In genomic region chr9:124311502-124311901, GRCm38 (mm10) we compare ENCODE assay signal across 8 mouse cellular contexts. TPM values are rescaled to one million over a fixed set of nuclear protein-coding genes. Genes with fewer than 3 reads are reported as not detected.
A peak's percentile ranks its signal among the peaks of the same experiment; 100 is the strongest.
DNase-seq lines count a peak whose midpoint lies in the region; ATAC-seq lines count a peak whose summit lies in the region.

No protein-coding gene starts in this region.

- no peak for ATAC-seq in heart, embryonic 14.5 days (ENCODE audit: insufficient number of reproducible peaks, insufficient read depth, low FRiP score, low read depth)
- ATAC-seq in hindbrain, embryonic 14.5 days (ENCODE audit: low FRiP score), result no peak
- peak; percentile 19; the same call in 1 of the 2 replicates for ATAC-seq in midbrain, embryonic 13.5 days

- H3K27ac ChIP-seq in heart, embryonic 14.5 days (replicated peaks in 1 of 2; ENCODE audit: control insufficient read depth in 1 of 2, insufficient read depth in 1 of 2, low read depth in 2 of 2, low read length in 2 of 2), result peak overlapping the region in 1 of 2 experiments; percentile 95; a peak in 2 of 4 replicates
- H3K27ac ChIP-seq in embryonic facial prominence, embryonic 10.5 days (replicated peaks), result peak overlapping the region; percentile 90; the same call in 1 of the 2 replicates
- H3K27ac ChIP-seq in hindbrain, embryonic 14.5 days, result peak overlapping the region; percentile 88; the same call in 1 of the 2 replicates
- peak overlapping the region; percentile 14; the same call in 1 of the 2 replicates for H3K27ac ChIP-seq in midbrain, embryonic 13.5 days

- no peaks in the 10 kb centered on the region for H3K36me3 ChIP-seq in heart, embryonic 14.5 days (ENCODE audit: control insufficient read depth, insufficient read depth, low read length)
- H3K36me3 ChIP-seq in embryonic facial prominence, embryonic 10.5 days (replicated peaks), result no peaks in the 10 kb centered on the region
- no peaks in the 10 kb centered on the region for H3K36me3 ChIP-seq in hindbrain, embryonic 14.5 days (replicated peaks; ENCODE audit: control insufficient read depth, insufficient read depth)
- no peaks in the 10 kb centered on the region for H3K36me3 ChIP-seq in midbrain, embryonic 13.5 days

- H3K9me3 ChIP-seq in heart, embryonic 14.5 days (ENCODE audit: control insufficient read depth, low read length), result no peaks in the 10 kb centered on the region
- H3K9me3 ChIP-seq in embryonic facial prominence, embryonic 10.5 days, result no peaks in the 10 kb centered on the region
- H3K9me3 ChIP-seq in hindbrain, embryonic 14.5 days (ENCODE audit: control insufficient read depth, low read length), result no peaks in the 10 kb centered on the region
- no peaks in the 10 kb centered on the region for H3K9me3 ChIP-seq in midbrain, embryonic 13.5 days

- peak overlapping the region; percentile 71 for H3K4me2 ChIP-seq in heart, embryonic 14.5 days (ENCODE audit: low read length)
- peak overlapping the region; percentile 59 for H3K4me2 ChIP-seq in hindbrain, embryonic 14.5 days (replicated peaks)
- H3K4me2 ChIP-seq in midbrain, embryonic 13.5 days (replicated peaks), result peak overlapping the region; percentile 56

- peak overlapping the region; percentile 86 for H3K9ac ChIP-seq in heart, embryonic 14.5 days (ENCODE audit: low read length)
- peak overlapping the region; percentile 64 for H3K9ac ChIP-seq in hindbrain, embryonic 14.5 days
- peak overlapping the region; percentile 77 for H3K9ac ChIP-seq in midbrain, embryonic 13.5 days (replicated peaks)

- peaks cover 3 to 5% of the 10 kb centered on the region in 2 experiments; a peak in 3 of 4 replicates for H3K4me1 ChIP-seq in heart, embryonic 14.5 days (ENCODE audit: control insufficient read depth in 2 of 2, insufficient read depth in 2 of 2, low read length in 2 of 2)
- peaks cover 6% of the 10 kb centered on the region for H3K4me1 ChIP-seq in embryonic facial prominence, embryonic 10.5 days
- peaks cover 6% of the 10 kb centered on the region for H3K4me1 ChIP-seq in hindbrain, embryonic 14.5 days (replicated peaks; ENCODE audit: control insufficient read depth, insufficient read depth, low read length)
- H3K4me1 ChIP-seq in midbrain, embryonic 13.5 days (replicated peaks), result peaks cover 10% of the 10 kb centered on the region

- DNase-seq in heart, adult 18-20 months, result no peak
- DNase-seq in embryonic facial prominence, embryonic 10.5 days (ENCODE audit: low spot score), result no peak
- DNase-seq in hindbrain, embryonic 14.5 days (ENCODE audit: low spot score), result no peak
- DNase-seq in frontal cortex, adult 2 months (ENCODE audit: extremely low spot score in 1 of 2, low spot score in 1 of 2), result no peak
- DNase-seq in right cerebral cortex, postnatal 10 days (ENCODE audit: low spot score in 2 of 2), result no peak
- no peak for DNase-seq in left cerebral cortex, adult 11 months (ENCODE audit: low spot score)

- peak overlapping the region; percentile 21 to 81 for H3K4me3 ChIP-seq in heart, embryonic 14.5 days (ENCODE audit: control insufficient read depth in 1 of 2, insufficient read depth in 1 of 2, low read depth in 1 of 2, low read length in 2 of 2)
- peak overlapping the region; percentile 78 for H3K4me3 ChIP-seq in embryonic facial prominence, embryonic 10.5 days
- H3K4me3 ChIP-seq in hindbrain, embryonic 14.5 days (replicated peaks; ENCODE audit: low read length), result peak overlapping the region; percentile 72
- H3K4me3 ChIP-seq in midbrain, embryonic 13.5 days (replicated peaks), result peak overlapping the region; percentile 71

- H3K27me3 ChIP-seq in heart, embryonic 14.5 days (ENCODE audit: control insufficient read depth, insufficient read depth, low read length), result no peaks in the 10 kb centered on the region
- H3K27me3 ChIP-seq in embryonic facial prominence, embryonic 10.5 days (replicated peaks; ENCODE audit: low read depth, poor library complexity, severe bottlenecking), result no peaks in the 10 kb centered on the region
- H3K27me3 ChIP-seq in hindbrain, embryonic 14.5 days (ENCODE audit: control insufficient read depth, insufficient read depth, low read length), result no peaks in the 10 kb centered on the region
- H3K27me3 ChIP-seq in midbrain, embryonic 13.5 days, result no peaks in the 10 kb centered on the region

RNA-seq across cellular contexts. Expression of gene 2010315B03Rik, which starts 1.0 kb away (rescaled TPM):
- polyA plus RNA-seq in heart, embryonic 14.5 days (2014; fragmentation: Nextera tagmentation; extraction: Ambion mirVana), result 8.5 and 9.5 TPM in 2 replicates
- total RNA-seq in heart, adult 18-20 months (2021), result 1 to 10 TPM; 8.8 to 9.8 TPM
- 6.9 and 8.5 TPM in 2 replicates for polyA plus RNA-seq in embryonic facial prominence, embryonic 10.5 days (2016; fragmentation: Nextera tagmentation; extraction: Ambion mirVana)
- 6.4 and 10.7 TPM in 2 replicates for polyA plus RNA-seq in hindbrain, embryonic 14.5 days (2014; fragmentation: Nextera tagmentation; extraction: Ambion mirVana)
- 9.1 and 9.4 TPM in 2 replicates for polyA plus RNA-seq in midbrain, embryonic 13.5 days (2015; fragmentation: Nextera tagmentation; extraction: Ambion mirVana)
- 17.3 and 19.5 TPM in 2 replicates for polyA plus RNA-seq in frontal cortex, adult 2 months (2012; rRNA removed)
